Mouse (Mus musculus): Measurements from ENCODE around the gene Spsb1.

- TF ChIP-seq GABPA (IDR thresholded peaks at IDR 0.05; ENCODE audit: insufficient replicate concordance, low read depth, low read length) (no peak), POLR2A (IDR thresholded peaks at IDR 0.05; ENCODE audit: low read depth, low read length) (no peak), CTCF (conservative IDR thresholded peaks at IDR 0.05 in 1 of 2, IDR thresholded peaks at IDR 0.05 in 1 of 2; ENCODE audit: low read depth in 2 of 2, low read length in 2 of 2) (no peak), RCOR1 (conservative IDR thresholded peaks at IDR 0.05; ENCODE audit: low read depth, low read length) (no peak), HCFC1 (IDR thresholded peaks at IDR 0.05; ENCODE audit: low read depth, low read length) (no peak), EP300 (IDR thresholded peaks at IDR 0.05; ENCODE audit: low read length) (peak; percentile 53; the same call in 1 of the 2 replicates)
These were observed 86.1 kb downstream of the Spsb1 start for GRCm38 (mm10) chr4:149868725-149869124.
